Mouse (Mus musculus) thymus, postnatal 25 days (tissue): Measurements from ENCODE around the gene Astn2.
"Not testable (repeated sequence)": the region's sequence is repeated elsewhere in the genome, so short reads cannot be mapped to it uniquely, and the experiment has no call there.

Experiments
- DNase-seq: peaks from one replicate; pipeline ENCODE4 v3.0.0; 2022

Gene Astn2

GRCm38 (mm10) chr4:65743160-65743691 is 661.2 kb downstream of the Astn2 start:
- no peak for DNase-seq

- no peak for DNase-seq
Observed at GRCm38 (mm10) chr4:65724414-65724813, 680.0 kb downstream of the Astn2 start.

DNA sequence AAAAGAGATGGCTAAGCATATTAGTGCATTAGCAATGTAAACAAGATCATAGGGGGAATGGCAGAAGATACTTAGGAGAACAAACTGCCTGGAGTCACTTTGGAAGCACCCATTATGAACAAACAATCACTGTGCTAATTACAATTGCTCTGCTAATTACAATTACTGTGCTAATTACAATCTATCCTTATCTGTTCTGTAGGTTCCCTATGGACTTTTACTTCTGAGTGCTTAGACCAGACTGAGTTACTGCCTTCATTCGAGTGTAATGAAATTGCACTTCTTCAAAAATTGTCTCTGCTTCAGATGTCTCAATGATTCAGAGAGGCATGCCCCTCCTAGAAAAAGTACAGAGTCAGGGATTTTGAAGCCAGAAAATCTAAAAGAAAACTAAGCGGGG is 684.8 kb downstream of the Astn2 start:
- no peak for DNase-seq

DNA sequence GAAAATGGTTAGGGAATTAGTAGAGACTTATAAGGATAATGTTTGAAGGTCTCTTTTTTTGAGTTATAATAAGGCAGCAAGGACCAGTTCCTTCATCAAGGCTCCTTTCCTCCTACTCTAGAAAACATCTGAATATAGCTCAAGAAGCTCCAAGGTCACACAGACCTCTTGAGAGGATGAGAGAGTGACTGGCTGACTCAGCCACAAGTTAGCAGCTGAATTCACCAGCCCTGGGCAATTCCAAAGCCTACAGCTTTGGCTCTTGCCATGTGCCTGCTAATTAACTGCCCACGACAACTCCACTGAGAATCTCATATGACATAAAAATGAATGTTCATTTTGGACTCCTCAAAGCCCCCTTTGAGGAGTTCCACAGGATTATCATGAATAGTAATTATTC is 686.5 kb downstream of the Astn2 start:
- no peak for DNase-seq

DNA sequence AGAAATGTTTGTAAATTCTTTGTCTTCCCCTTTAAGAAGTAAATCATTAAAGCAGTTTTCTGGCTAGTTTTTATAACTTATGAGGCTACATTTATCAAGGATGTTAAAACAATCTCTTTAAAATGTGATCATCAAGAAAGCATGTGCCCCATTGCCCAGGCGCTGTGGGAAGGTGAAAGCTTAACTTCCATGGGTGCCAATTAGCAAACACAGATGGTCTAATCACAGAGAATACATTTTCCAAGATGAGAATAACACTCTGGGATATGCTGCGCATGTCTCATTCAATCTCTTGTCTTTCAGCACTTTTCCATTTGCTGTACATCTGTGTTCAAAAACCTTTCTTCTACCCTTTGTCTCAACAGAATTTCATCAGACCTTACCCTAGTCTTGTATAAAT is 688.3 kb downstream of the Astn2 start:
- no peak for DNase-seq

- DNase-seq = no peak
Observed at GRCm38 (mm10) chr4:65711678-65712077, 692.7 kb downstream of the Astn2 start.

DNA sequence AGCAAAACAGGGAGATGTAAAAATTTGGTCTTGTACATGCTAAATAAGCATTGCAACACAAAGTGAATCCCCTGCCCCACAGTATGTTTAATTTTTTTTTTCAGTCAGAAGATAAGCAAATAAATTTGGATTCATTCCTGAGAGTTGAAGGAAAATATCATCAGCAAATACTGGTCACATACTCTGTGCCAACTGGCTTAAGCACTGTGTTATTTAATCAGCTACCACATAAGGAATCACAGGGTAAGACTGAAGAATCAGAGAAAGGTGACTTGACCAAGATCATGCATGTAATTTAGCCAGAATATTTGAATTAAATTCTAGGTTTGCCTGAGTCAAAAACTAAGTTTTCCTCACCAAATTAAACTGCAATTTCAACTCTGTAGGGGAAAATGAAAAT is 693.8 kb downstream of the Astn2 start:
- no peak for DNase-seq

DNA sequence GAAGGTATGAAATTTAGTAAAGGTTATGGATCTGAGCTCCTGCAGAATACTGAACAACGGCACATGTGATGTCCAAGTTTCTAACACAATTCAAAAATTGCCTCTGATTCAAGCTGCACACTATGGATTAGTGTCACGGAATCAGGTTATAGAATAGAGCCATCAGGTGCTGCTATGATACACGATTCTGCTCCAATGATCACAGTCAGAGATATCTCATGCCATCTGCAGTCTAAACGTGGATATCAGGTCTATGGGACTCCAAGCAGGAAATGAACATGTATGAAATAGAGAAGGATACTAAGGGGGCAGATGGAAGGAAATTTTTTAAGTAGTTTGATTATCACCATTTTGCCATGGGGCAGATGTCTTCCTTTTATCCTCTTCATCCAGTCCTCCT is 702.6 kb downstream of the Astn2 start:
- DNase-seq = no peak

- DNase-seq = no peak
Observed at GRCm38 (mm10) chr4:65699743-65700361, 704.6 kb downstream of the Astn2 start.

GRCm38 (mm10) chr4:65695241-65695640 is 709.2 kb downstream of the Astn2 start:
- no peak for DNase-seq

DNA sequence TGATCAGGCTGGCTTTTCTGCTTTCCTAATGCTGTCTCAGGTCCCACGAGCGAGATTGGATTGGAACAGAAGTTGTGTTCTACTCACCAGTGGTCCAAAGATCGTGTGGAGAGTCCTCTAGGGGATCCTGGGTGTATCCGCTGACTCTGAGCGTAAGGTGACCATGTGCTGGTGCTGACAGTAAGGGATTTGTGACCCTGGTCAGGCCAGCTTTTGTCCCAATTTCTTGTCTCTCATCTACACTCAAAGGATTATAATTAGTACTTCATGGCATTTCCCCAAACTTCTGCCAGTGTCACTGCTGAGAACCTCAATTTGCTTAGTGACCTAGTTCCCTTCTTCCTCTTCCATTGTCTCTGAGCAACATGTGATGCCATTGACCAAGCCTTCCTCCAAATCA is 710.4 kb downstream of the Astn2 start:
- DNase-seq = no peak

GRCm38 (mm10) chr4:65687006-65687723 is 717.2 kb downstream of the Astn2 start:
- no peak for DNase-seq

DNA sequence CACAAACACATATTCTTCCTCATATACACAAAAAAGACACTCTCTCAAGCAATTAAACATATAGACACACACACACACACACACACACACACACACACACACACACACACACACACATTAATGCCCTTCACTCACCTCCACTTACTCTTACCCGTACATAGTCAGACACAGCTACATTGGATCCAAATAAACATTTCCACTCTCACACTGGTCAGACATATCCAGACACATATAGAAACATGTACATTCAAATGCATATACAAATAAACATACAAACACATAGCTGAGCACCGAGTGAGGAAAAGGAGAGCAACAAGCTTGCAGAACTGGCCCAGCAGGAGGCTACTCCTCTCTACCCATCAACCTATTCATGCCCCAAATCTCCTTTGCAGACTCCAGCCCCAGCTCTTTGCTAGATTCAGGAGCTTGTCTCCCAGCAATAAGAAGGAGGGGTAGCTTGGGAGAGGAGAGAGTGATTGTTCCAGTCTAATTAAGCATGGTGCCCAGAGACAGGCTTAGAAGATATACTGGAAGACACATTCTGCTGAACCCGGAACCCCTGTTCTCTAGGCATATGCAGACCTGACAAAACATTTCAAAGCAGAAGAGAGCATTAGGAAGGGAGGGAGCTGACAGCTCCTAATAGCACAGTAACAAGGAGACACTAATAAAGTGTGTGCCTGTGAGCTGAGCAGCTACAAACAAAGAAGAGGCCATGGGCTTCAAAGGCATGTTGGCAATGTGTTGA is 718.0 kb downstream of the Astn2 start:
- DNase-seq = no peak

DNA sequence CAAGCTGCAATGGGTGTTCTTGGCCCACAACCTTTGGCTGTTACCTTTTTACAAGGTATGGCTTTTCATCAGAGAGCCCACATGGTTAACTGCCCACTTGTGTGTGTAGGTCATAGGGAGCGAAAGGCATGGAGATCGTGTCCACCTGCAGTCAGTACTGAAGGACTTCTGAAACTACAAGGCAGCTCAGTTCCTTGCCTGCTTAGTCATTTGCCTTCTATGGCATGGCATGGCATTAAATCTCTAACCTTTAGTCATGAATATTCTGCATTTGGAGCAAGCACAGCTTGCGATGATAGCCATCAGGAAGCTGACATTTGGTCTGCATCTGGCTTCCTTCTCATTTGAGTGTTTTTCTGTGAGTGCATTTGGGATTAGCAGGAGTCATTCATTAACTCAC is 720.0 kb downstream of the Astn2 start:
- DNase-seq = no peak

DNA sequence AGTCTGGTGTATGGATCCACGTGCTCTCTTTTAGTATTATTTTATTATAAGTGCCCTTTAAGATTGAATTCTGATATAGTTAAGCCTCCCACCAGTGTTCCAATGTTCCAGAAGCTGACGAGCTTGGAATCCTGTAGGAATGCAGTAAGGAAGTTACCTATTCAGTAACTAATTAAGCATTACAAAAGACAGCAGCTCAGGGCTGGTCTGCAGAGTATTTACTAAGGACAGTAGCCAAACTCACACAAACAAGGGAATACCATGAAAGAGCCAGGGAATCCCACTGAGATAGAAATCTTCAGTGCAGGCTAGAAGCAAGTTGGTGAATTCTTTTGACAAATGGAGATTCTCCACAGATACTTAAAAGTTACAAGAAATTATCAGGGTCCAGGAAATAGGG is 724.6 kb downstream of the Astn2 start:
- not testable (repeated sequence) for DNase-seq

GRCm38 (mm10) chr4:65678929-65679328 is 725.5 kb downstream of the Astn2 start:
- DNase-seq = no peak

DNA sequence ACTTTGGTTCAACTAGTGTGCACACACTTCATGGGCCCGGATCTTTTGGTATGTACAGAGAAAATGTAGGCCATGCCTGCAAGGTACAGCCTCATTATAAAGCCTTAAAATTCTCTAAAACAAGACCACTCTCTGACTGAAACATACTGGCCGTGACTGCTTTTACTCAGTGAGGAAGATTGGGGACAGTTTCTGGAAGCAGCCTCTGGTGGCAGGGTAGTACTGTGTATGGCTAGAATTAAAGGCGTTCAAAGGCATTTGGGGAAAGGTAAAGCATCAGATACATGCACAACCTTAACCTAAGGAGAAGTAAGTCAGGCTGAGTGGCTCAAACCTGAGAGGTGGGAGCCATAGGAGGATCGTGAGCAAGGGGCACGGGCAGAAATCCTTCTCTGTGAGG is 725.9 kb downstream of the Astn2 start:
- no peak for DNase-seq

GRCm38 (mm10) chr4:65674267-65674978 is 730.0 kb downstream of the Astn2 start:
- DNase-seq = no peak

- DNase-seq = no peak
Observed at GRCm38 (mm10) chr4:65673418-65673933, 730.9 kb downstream of the Astn2 start.

- no peak for DNase-seq
Observed at GRCm38 (mm10) chr4:65672294-65672693, 732.1 kb downstream of the Astn2 start.

DNA sequence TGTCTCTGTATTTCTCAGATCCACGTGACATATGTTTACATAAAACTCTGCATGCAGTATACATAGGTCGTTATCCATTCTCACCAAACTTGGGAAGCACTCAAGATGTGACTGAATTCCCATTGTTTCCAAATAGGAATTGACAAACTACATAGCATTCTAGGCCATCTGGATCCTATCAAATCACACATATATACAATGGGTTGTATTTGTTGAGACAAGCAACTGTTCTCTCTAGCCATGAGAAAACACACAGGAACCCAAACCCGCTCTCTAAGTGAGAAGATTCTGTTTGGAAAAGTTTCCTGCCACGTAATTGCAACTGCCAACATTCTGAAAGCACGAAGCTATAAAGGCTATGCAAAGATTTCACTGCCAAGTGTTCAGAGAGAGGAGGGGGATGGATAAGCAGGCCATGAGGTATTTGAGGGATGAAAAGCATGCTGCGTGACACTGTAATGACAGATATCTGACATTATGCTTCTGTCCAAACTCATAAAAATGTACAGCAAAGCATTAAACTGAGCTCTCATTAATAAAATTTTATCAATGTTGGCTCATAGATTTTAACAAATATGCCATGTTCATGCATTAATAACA is 732.7 kb downstream of the Astn2 start:
- DNase-seq = no peak

DNA sequence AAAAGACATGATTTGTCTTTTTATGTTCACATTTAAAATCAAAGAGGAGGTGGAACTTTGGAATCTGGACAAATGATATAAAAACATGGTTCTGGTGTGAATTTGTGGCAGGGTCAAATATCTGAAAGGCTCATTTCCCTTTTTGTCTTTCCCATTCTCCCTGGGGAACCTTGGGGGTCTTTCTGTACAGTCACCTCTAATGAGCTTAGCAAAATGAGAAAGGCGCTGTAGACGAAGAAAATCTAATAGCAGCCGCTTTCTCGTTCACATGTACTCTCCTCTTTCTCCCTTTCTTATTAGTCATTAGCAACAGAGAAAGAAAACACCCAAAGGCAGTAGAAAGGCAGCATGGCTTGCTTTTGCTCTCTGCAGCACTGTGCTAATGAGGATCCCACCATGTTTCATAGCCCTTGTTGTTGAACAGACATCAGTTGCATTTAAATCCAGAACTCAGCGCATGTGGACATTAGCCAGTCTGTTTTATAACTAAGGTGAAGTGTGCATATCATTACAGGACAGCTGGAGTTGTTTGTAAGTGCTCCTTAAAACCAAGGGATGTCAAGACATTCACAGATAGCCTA is 737.3 kb downstream of the Astn2 start:
- DNase-seq = no peak
